Mouse (Mus musculus): Measurements from ENCODE around the gene Cpm. TPM values are rescaled to one million over a fixed set of nuclear protein-coding genes. Genes with fewer than 3 reads are reported as not detected.

The Cpm gene
- total RNA-seq, 2 experiments from 2014 or later: 8.6 to 10.7 TPM

- DNase-seq (ENCODE audit: low spot score in 2 of 2): no peak
Observed at GRCm38 (mm10) chr10:117633564-117634208, 4.4 kb downstream of the Cpm start.

GRCm38 (mm10) chr10:117634323-117635030 lies 5.2 kb downstream of the Cpm start:
- no peak for DNase-seq (ENCODE audit: low spot score in 2 of 2)

- DNase-seq (ENCODE audit: low spot score in 2 of 2): no peak
Observed at GRCm38 (mm10) chr10:117635078-117635771, 5.9 kb downstream of the Cpm start.

GRCm38 (mm10) chr10:117635823-117636589 lies 6.7 kb downstream of the Cpm start:
- no peak for DNase-seq (ENCODE audit: low spot score in 2 of 2)

GRCm38 (mm10) chr10:117637062-117637744 lies 7.9 kb downstream of the Cpm start:
- no peak for DNase-seq (ENCODE audit: low spot score in 2 of 2)

- DNase-seq (ENCODE audit: low spot score in 2 of 2): no peak
Observed at GRCm38 (mm10) chr10:117637745-117638577, 8.7 kb downstream of the Cpm start.

GRCm38 (mm10) chr10:117638578-117639220 lies 9.4 kb downstream of the Cpm start:
- no peak for DNase-seq (ENCODE audit: low spot score in 2 of 2)

GRCm38 (mm10) chr10:117639221-117639599 lies 9.9 kb downstream of the Cpm start:
- no peak for DNase-seq (ENCODE audit: low spot score in 2 of 2)

- no peak for DNase-seq (ENCODE audit: low spot score in 2 of 2)
Observed at GRCm38 (mm10) chr10:117639899-117640594, 10.7 kb downstream of the Cpm start.

GRCm38 (mm10) chr10:117640595-117641078 lies 11.3 kb downstream of the Cpm start:
- no peak for DNase-seq (ENCODE audit: low spot score in 2 of 2)

GRCm38 (mm10) chr10:117641400-117642200 lies 12.3 kb downstream of the Cpm start:
- no peak for DNase-seq (ENCODE audit: low spot score in 2 of 2)

- DNase-seq (ENCODE audit: low spot score in 2 of 2): no peak
Observed at GRCm38 (mm10) chr10:117642201-117642450, 12.8 kb downstream of the Cpm start.

- DNase-seq (ENCODE audit: low spot score in 2 of 2): no peak
Observed at GRCm38 (mm10) chr10:117642491-117643262, 13.4 kb downstream of the Cpm start.

GRCm38 (mm10) chr10:117643302-117643701 lies 14.0 kb downstream of the Cpm start:
- no peak for DNase-seq (ENCODE audit: low spot score in 2 of 2)

GRCm38 (mm10) chr10:117643711-117644428 lies 14.6 kb downstream of the Cpm start:
- DNase-seq (ENCODE audit: low spot score in 2 of 2): no peak

GRCm38 (mm10) chr10:117644429-117644748 lies 15.1 kb downstream of the Cpm start:
- DNase-seq (ENCODE audit: low spot score in 2 of 2): no peak

- DNase-seq (ENCODE audit: low spot score in 2 of 2): no peak
Observed at GRCm38 (mm10) chr10:117644828-117645227, 15.5 kb downstream of the Cpm start.

Data from layer of hippocampus, adult 18-20 months (tissue).